Mouse (Mus musculus) adrenal gland, postnatal 10 days (tissue): ENCODE measurements around the gene Agpat2. TPM values are rescaled to one million over a fixed set of nuclear protein-coding genes. Genes with fewer than 3 reads are reported as not detected.

Experiments
- DNase-seq: peaks from one replicate; pipeline ENCODE4 v3.0.0; 2021; ENCODE audit warnings: mixed read lengths
- total RNA-seq, 2 experiments: library from RNA; stranded (reverse); gene quantifications; 2 replicates each; pipeline ENCODE4 v1.2.3; 2021

The Agpat2 gene
- total RNA-seq, 2 experiments from 2014 or later = 333 to 433 TPM

DNA sequence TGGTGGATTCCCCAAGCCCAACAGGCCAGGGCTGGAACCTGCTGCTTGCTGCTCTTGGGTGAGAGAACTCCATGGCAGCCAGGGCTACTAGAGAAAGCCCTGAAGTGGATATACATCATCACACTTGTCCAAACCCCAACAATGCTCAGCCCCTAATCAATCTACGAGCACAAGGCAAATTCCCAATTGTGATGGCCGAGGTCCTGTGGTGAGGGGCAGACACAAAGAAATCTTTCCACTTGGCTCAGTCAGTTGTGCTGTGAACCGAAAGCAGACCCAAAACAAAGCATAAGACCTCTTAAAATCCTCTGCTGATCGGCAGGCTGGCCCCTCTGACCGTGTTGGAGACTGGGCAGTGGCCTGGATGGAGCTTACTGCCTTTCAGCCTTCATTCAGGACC, 29.4 kb downstream of the Agpat2 start:
- DNase-seq = no peak

GRCm38 (mm10) chr2:26573807-26574206, 30.4 kb downstream of the Agpat2 start:
- DNase-seq = no peak

- peak; percentile 64 for DNase-seq
Observed at GRCm38 (mm10) chr2:26573396-26573795, 30.8 kb downstream of the Agpat2 start.

GRCm38 (mm10) chr2:26571826-26572225, 32.4 kb downstream of the Agpat2 start:
- DNase-seq = peak; percentile 52

DNA sequence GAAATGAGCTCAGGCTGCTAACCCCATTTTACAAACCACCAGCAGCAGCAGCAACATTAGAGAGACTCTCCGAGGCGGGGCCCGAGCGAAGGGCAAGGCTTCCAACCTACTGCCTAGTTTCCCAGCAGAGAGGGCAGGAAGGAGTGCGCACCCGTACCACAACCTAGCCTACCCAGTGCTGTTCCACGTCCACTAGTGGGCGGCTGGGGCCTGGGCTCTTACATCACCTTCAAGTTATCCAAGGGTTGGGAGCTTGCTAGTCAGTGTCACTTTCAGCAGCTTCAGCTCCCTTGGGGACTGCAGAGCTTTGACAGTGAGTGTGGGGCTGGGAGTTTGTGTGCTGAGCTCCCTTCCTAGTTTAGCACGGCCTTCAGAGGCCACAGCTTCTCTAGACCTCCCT, 32.8 kb downstream of the Agpat2 start:
- DNase-seq = no peak

DNA sequence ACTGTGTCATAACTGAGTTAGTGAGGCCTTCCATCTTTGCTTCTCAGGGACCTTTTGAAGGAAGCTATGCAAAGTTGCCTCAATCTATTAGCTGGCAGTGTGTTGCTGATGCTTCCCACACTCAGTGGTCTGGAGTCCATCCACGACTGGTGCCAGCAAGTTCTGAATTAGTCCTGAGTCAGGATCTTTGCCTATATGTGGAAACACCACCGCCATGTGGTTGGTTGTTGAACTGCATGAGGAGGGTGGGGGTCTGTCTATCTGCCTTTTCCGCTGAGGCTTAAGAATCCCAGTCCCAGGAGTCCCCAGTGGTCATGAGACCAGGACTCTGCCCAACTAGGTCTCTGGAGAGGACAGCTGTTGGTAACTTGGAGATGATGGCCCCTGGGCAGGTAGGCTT, 34.2 kb downstream of the Agpat2 start:
- peak; percentile 68 for DNase-seq

- DNase-seq = peak; percentile 70
Observed at GRCm38 (mm10) chr2:26566221-26566620, 38.0 kb downstream of the Agpat2 start.

DNA sequence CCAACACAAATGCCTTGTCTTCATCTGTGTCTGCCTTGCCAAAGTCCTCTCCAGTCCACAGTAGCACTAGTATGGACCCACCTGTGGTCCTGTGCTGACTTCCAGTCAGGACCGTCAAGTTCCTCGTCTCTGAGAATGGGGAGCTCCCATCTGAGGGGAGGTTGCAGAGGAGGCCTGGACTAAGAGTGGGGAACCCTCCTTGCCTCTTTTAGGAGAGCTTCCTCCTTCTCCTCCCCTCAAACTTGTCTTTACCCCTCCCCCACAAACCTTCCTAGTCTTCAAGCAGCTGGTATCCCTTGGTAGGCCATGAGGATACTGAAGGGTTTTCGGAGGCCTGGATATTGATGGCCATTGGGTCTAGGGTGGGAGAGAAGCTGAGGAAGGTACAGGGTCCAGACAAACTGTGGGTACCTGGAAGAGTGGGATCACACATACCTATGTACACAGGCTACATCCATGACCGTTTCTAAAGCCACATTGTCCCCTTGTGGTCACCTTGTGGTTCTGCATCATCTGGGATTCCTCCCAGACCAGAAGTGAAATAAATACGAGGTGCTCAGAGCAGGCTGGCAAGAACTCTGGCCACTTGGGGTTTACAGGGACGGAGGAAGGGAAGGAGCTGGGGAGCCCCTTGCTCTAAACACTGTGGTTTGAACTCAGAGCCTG, 42.7 kb downstream of the Agpat2 start:
- peak; percentile 53 for DNase-seq

DNA sequence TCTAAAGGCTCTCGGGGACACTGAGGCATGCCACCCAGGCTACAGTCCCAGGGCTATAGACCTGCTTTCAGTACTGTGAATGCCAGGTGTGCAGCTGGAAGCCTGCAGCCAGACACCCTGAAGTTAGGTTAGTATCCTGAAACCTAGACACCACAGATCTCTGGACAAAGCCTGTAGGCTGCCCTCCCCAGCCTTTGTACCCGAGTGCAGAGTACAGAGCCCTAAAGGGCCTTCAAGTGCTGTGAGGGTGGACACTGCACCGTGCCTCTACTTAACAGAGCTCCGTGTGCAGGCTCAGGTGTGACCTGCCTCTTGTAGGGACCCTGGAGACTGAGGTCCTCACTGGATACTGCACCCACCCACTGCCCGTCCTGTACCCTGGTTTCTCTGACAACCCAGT, 43.7 kb downstream of the Agpat2 start:
- no peak for DNase-seq

DNA sequence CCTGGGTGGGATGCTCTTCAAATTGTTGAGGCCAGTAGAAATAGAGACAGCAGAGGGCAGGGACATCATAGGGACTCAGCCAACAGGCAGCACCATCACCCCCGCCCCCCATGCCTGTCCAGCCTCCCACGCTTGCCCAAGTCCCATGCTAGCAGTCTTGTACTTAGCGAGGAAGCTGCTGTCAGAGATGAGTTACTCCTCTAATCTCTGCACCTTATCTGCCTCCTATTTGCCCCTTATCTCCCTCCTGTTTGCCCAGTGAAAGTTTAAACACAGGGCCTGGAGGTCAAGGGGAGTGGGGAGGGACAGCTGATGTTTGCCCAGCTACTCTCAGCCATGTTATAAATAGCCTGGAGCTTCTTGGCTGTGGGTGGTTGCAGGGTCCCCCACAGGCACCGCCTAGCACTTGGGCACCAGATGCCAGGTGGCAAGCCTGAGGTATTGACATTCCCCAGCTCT, 47.7 kb downstream of the Agpat2 start:
- DNase-seq = no peak

DNA sequence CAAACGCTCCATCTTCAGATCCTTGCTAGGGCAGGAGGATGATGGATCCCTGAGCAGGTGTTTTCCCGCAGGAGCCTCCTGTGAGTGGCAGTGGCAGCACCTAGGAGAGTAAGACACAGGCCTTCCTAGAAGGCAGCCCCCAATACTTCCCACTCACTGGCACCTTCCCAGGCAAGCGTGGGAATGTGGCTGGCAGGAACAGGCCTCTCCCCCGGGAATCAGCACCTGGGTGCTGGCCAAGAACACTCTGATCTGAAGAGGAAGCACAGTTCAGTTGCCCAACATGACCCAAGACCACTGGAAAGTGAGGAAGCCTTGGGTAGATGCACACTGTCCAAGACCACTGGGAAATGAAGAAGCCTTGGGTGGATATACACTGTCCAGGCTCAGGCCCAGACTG, 49.1 kb downstream of the Agpat2 start:
- DNase-seq = peak; percentile 75

DNA sequence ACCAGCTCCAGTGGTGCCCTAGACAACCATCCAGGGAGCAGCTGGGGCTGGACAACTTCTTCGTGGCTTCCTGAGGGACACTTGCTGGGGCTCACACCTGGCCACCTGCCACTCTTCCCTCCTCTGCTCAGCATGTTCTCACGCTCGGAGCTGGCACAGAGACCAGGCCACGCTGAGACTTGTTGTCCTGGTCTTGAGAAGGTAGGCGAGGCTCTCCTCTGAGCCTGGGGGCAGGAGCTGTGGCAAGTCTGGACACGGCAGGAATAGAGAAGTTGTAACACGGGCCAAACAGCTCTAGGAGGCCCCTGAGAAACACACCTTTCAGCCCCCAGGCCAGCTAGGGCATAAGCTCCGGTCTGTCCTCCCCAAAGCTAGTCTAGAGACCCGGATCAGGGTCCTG, 50.3 kb downstream of the Agpat2 start:
- no peak for DNase-seq

DNA sequence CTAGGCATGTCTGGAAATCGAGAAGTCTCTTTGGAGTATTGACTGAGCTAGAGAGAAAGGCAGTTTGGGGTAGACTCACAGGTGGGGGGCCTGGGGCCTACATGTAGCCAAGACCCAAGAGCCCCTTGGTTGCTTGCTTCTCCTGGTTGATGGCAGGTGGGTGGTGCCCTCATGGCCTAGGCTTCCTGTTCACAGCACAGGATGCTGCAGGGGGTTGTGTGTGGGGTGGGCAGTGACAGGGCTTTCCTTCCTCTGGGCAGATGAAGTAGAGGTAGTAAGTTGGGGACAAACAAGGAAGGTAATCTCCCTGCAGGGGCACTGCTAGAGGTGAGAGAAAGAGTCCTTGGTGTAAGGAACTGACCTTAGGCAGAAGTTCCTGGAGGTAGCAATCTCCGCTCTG, 52.2 kb downstream of the Agpat2 start:
- DNase-seq = no peak

- no peak for DNase-seq
Observed at GRCm38 (mm10) chr2:26551446-26551845, 52.8 kb downstream of the Agpat2 start.

DNA sequence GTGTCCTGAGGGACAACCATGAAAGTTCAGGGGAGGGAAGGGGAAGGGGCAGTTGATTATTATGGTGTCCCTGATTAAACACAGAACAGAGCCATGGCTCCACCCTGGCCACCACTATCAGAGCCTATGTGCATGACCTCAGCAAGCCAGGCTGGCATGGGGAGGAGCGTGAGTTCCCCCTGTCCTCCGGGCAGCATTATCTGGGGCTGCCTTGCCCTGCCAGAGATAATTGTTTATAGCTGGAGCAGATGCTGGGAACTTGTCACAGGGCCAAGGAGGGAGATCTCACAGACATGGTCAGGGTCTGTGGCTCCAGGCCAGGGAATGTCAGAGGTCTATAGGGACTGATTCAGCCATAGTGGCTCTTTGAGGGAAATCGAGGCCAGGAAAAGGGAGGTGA, 53.4 kb downstream of the Agpat2 start:
- no peak for DNase-seq

DNA sequence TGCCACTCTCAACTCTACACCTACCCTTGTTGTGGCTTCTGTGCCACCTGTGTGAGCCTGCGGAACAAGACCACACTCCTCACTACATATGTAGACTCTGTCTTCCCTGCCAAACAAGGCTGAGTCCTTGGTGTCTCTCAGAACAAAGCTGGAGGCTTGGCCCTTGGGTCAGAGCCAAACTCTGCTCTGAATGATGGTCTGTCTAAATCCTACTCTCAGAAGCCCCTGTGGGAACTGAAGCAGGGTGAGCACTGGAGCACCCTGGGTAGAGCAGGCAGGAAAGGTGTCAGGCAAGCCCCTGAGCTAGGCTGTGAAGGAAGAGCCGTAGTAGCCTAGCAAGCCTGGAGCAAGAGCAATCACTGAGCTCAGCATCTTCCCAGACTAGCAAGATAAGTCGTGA, 54.0 kb downstream of the Agpat2 start:
- DNase-seq = peak; percentile 67

DNA sequence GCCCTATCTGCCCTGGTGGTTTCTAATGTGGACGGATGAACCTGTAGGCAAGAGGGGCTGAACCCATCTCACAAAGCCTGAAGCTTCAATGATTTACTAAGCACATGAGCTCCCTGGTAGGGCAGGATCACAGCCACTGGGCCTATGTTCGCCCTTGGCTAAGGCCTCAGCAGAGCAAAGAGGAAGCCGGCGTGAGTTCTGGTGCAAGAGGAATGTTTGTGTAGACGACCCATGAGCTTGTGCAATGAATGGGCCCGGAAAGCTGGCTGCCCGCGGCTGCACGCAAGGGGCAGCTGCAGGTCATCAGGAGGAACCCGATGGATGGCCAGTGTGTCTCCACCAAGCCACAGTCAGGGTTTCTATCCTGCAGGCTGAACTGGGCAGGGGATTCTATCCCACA, 54.4 kb downstream of the Agpat2 start:
- peak; percentile 56 for DNase-seq

GRCm38 (mm10) chr2:26547481-26547880, 56.7 kb downstream of the Agpat2 start:
- DNase-seq = no peak

GRCm38 (mm10) chr2:26544265-26544664, 60.0 kb downstream of the Agpat2 start:
- DNase-seq = peak; percentile 56

GRCm38 (mm10) chr2:26543768-26544167, 60.4 kb downstream of the Agpat2 start:
- DNase-seq = no peak

- no peak for DNase-seq
Observed at GRCm38 (mm10) chr2:26543155-26543554, 61.1 kb downstream of the Agpat2 start.
